Mouse (Mus musculus): Measurements from ENCODE around the gene Eipr1.

Eipr1 gene

GRCm38 (mm10) chr12:28775120-28775519, 23.5 kb downstream of the Eipr1 start:
- DNase-seq (ENCODE audit: low read depth, low spot score) = no peak

- DNase-seq (ENCODE audit: low read depth, low spot score) = no peak
Observed at GRCm38 (mm10) chr12:28775627-28776026, 24.0 kb downstream of the Eipr1 start.

GRCm38 (mm10) chr12:28780180-28780579, 28.6 kb downstream of the Eipr1 start:
- DNase-seq (ENCODE audit: low read depth, low spot score) = no peak

GRCm38 (mm10) chr12:28782637-28783036, 31.0 kb downstream of the Eipr1 start:
- no peak for DNase-seq (ENCODE audit: low read depth, low spot score)

- DNase-seq (ENCODE audit: low read depth, low spot score) = no peak
Observed at GRCm38 (mm10) chr12:28784355-28784754, 32.8 kb downstream of the Eipr1 start.

- DNase-seq (ENCODE audit: low read depth, low spot score) = no peak
Observed at GRCm38 (mm10) chr12:28784864-28785263, 33.3 kb downstream of the Eipr1 start.

GRCm38 (mm10) chr12:28785299-28785698, 33.7 kb downstream of the Eipr1 start:
- no peak for DNase-seq (ENCODE audit: low read depth, low spot score)

GRCm38 (mm10) chr12:28786310-28786709, 34.7 kb downstream of the Eipr1 start:
- DNase-seq (ENCODE audit: low read depth, low spot score) = no peak

- no peak for DNase-seq (ENCODE audit: low read depth, low spot score)
Observed at GRCm38 (mm10) chr12:28792613-28793012, 41.0 kb downstream of the Eipr1 start.

- DNase-seq (ENCODE audit: low read depth, low spot score) = no peak
Observed at GRCm38 (mm10) chr12:28793715-28794114, 42.1 kb downstream of the Eipr1 start.

GRCm38 (mm10) chr12:28795041-28795440, 43.4 kb downstream of the Eipr1 start:
- no peak for DNase-seq (ENCODE audit: low read depth, low spot score)

GRCm38 (mm10) chr12:28796881-28797420, 45.3 kb downstream of the Eipr1 start:
- no peak for DNase-seq (ENCODE audit: low read depth, low spot score)

GRCm38 (mm10) chr12:28799798-28800411, 48.3 kb downstream of the Eipr1 start:
- no peak for DNase-seq (ENCODE audit: low read depth, low spot score)

- DNase-seq (ENCODE audit: low read depth, low spot score) = no peak
Observed at GRCm38 (mm10) chr12:28800423-28800822, 48.8 kb downstream of the Eipr1 start.

GRCm38 (mm10) chr12:28800891-28801290, 49.3 kb downstream of the Eipr1 start:
- no peak for DNase-seq (ENCODE audit: low read depth, low spot score)

- no peak for DNase-seq (ENCODE audit: low read depth, low spot score)
Observed at GRCm38 (mm10) chr12:28801731-28802130, 50.1 kb downstream of the Eipr1 start.

- no peak for DNase-seq (ENCODE audit: low read depth, low spot score)
Observed at GRCm38 (mm10) chr12:28803043-28803442, 51.4 kb downstream of the Eipr1 start.

GRCm38 (mm10) chr12:28804558-28805481, 53.2 kb downstream of the Eipr1 start:
- no peak for DNase-seq (ENCODE audit: low read depth, low spot score)

GRCm38 (mm10) chr12:28808786-28809375, 57.3 kb downstream of the Eipr1 start:
- DNase-seq (ENCODE audit: low read depth, low spot score) = no peak

- no peak for DNase-seq (ENCODE audit: low read depth, low spot score)
Observed at GRCm38 (mm10) chr12:28809756-28810337, 58.2 kb downstream of the Eipr1 start.

GRCm38 (mm10) chr12:28816681-28817426, 65.3 kb downstream of the Eipr1 start:
- DNase-seq (ENCODE audit: low read depth, low spot score) = no peak

All from brain, embryonic 18.5 days (tissue).